Mouse (Mus musculus): ENCODE data around the gene Mrpl9.

The Mrpl9 gene

DNA sequence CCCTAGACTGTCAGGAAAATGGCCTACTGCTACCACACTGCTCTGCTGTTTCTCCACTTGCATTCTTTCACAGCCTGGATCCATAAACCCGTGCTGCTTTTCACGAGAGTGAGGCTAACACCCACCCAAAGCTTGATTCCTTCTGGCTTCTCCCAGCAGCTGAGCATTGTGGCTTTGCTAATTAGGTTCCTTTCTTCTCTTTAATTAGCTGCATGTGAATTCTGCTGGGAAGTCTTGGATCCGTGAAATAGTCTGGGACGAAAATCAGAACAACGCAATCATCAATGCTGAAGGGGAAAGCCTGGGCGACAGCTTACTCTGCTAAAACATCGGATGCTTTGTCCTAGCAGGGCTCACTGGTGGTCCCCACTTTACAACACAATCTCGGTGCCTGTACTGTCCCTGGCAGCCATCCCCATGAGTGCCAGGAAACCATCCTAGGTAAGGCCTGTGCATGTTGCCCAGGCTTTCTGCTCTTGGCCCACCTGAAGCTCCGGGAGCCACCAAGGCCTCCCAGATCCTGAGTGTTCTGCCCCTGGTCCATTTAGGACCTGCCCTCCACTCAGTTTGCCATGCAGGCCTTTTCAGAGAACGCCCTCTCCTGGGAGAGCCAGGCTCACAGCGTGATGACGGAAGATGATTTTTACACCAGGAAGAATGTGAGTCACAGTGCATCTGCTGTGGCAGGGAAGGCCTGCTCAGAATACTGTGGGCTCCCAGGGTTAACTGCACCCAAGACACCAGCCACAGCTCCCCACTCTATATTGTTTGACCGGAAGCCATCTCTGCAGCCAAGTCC lies 22.7 kb downstream of the Mrpl9 start:
- no peak for DNase-seq (ENCODE audit: low spot score)

DNA sequence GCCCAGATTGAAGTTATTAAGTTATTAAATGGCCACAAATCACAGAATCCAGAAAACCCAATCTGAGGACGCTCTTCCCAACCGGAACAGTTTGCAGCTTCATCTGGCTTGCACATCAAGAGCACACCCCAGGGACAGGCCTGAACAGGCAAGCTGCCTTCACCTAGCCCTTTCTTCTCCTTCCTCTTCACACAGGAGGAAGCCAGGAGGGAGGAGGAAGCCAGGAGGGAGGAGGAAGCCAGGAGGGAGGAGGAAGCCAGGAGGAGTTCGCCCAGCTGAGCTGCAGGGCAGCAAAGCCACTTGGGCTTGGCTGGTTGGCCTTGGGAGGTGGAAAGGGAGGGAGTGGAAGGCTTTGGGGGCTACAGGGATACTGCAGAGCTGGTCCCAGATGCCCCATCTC lies 25.8 kb downstream of the Mrpl9 start:
- no peak for DNase-seq (ENCODE audit: low spot score)

- DNase-seq (ENCODE audit: low spot score): no peak
Measured at GRCm38 (mm10) chr3:94472447-94473114, 29.5 kb downstream of the Mrpl9 start.

GRCm38 (mm10) chr3:94473115-94473505 lies 30.0 kb downstream of the Mrpl9 start:
- no peak for DNase-seq (ENCODE audit: low spot score)

DNA sequence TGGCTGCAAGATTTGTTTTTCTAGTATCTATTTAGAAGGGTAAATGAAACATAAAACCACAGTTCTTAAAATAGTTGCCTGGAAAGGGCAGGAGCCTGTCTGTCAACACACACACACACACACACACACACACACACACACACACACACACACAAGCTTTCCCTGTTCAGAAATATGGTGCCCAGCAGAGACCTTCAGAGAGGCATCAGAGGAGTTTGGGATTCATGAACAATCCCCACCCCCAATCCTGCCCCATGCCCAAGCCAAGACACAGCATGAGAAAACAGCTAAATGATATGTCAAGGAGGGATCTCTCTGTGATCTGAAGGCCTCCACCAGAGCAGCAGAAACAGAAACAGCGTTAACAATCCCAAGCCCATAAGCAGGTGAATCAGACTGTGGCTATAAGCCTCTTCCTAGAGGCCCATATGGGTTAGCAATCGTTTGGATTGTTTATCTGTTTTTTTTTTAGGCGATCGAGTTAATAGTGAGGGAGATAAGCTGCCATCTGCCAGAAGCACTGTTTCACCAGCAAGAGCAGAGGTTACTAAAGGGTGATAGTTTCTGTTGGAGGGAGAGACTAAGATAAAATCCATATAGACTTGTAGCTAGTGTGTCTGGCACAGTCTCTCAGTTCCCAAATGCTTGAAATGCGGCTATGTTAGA lies 30.6 kb downstream of the Mrpl9 start:
- DNase-seq (ENCODE audit: low spot score): no peak

DNA sequence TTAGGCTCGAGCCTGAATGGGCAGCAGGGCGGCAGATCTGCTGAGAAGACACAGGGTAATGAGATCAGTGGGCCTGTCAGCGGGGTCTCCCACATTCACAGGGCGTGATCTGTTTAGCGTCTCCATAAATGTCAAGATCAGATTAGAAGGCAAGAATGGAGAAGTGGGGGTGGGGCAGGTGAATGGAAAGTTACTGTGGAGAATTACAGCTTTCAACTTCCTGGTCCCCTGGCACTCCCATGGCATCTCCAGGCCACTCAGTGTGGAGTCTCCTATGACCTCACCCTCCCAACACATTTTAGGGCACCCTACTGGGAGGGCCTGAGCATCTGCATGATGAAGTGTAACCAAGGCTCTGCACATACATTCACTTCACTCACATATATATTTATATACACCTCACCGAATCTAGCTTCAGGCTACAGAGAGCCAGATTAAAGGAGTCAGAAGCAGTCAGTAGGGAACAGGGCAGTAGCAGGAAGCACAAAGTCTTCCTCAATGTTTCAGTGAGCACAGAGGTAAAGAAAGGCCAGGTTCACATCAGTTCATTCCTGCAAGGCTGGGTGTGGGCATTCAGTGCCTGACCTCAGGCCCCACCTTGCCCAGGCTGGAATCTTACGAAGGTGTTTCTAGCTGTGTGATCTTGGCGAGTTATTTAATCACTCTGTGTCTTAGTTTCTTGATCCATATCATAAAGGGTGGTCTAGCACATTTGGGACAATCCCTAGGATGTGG lies 33.4 kb downstream of the Mrpl9 start:
- DNase-seq (ENCODE audit: low spot score): no peak

- no peak for DNase-seq (ENCODE audit: low spot score)
Measured at GRCm38 (mm10) chr3:94477444-94477843, 34.3 kb downstream of the Mrpl9 start.

DNA sequence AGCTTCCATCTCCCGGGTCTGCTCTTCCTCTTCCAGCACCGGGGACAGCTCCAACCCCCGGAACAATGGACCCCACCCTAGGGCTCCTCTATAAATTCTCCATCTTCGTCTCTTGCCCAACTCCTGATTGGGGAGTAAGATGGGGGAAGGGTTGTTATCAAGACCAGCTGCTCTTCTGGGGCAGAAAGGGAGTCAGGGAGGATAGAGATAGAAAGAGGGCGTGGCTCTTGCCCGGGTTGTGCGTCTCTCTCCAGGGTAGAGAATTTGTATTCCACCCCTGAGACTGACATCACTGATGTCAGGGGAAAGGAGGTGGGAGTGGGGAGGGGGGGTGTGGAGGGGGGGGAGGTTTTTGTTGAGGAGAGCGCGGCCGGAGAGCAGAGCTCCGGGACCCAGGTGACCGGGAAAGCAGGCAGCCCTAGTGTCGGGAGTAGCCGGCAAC lies 34.9 kb downstream of the Mrpl9 start, which contains the start of gene Celf3:
Gene Celf3 (plus strand): TSS at position 315 of the 442 bp plus-strand sequence.
- DNase-seq (ENCODE audit: low spot score): no peak

DNA sequence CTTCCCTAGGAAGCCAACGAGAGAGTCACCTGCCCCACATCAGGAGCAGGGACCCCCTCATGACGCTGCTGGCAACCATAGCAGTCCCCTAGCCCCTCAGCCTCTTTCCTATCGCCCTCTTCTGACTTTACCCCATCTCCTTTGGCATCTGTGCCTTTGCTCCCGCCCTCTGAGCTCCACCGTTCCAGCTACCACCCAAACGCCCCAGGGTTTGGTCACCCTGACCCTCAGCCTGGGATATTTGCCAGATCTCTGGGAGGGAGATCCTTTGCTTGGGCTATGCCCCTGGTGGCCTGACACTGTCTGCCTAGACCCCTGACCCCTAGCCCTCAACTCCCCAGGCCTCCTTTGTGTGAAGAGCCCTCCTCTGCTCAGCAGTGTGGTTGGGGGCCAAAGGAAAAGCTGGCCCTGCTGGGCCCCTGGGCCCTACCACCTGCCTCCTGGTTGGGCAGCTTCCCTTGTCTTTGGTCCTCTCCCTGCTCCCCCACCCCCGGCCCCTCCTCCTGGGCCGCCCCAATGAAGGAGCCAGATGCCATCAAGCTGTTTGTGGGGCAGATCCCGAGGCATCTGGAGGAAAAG lies 35.6 kb downstream of the Mrpl9 start:
- DNase-seq (ENCODE audit: low spot score): no peak

DNA sequence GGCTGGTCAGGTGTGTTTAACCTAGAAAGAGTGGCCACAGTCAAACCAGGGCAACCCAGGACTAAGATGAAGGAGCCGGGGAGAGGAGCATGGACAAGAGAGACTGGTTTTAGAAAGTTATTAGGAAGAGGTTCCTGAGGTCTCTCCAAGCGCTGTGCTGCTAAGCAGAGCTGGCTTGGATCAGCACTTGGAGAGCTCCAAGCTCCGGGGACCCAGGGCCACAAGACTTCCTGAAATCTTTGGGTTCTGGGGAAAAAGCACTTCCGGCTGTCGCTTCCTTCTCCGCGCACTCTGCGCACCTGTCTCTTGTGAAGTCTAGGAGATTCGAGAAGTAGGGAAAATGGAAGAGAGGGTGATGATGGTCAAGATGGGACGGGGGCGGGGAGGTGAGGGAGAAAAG lies 36.4 kb downstream of the Mrpl9 start:
- DNase-seq (ENCODE audit: low spot score): no peak

GRCm38 (mm10) chr3:94480291-94480884 lies 37.3 kb downstream of the Mrpl9 start, which contains the start of gene Riiad1:
Gene Riiad1, minus strand, starts transcription at chr3:94480341.
- no peak for DNase-seq (ENCODE audit: low spot score)

- no peak for DNase-seq (ENCODE audit: low spot score)
Measured at GRCm38 (mm10) chr3:94481429-94481828, 38.3 kb downstream of the Mrpl9 start.

GRCm38 (mm10) chr3:94482764-94483385 lies 39.8 kb downstream of the Mrpl9 start:
- no peak for DNase-seq (ENCODE audit: low spot score)

DNA sequence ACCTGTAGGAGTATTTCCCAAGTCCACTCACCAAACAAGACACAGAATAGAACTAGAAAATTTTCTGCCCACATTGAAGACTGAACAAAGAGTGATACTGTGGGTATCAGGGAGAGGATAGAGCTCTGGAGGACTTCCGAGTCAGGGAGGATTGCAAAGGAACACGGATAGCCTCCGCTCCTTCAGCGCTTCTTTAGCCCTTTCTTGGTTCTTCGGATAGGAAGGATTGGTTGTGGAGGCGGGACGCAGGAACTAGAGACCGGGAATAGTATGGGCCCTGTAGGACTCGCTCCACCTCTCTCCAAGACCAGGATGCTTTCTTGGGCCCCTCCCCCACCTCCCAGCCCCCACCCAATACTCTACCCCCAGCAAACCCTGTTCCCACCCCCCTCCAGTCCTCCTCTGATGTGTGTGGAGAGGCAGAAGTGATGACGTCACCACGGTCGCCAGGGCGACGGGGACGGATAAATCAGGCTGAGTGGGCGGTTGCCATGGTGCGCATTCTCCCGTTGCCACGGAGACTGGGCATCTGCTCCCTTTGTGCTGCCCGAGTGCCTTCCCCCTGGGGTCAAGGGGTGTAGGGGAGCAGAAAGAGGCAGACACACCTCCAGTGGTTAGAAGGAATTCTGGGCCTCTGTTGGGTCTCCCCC lies 40.8 kb downstream of the Mrpl9 start:
- DNase-seq (ENCODE audit: low spot score): no peak

DNA sequence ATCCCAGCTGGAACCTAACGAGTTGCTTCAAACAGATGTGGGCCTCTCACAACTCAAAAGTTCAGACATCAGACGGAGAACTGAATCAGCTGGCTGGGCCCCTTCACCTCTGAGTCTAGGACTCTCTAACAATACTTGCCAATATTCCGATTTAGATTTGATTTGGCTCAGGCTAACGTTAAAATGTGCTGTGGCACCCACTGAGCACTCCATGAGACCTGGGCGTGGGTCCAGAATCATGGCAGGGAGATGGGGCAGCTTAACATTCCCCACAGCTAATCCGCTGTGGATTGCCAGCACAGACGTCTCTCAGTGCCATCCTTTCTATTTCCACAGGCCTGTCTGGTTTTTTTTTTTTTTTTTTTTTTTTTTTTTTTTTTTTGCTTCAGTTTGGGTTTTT lies 42.8 kb downstream of the Mrpl9 start:
- DNase-seq (ENCODE audit: low spot score): no peak

- no peak for DNase-seq (ENCODE audit: low spot score)
Measured at GRCm38 (mm10) chr3:94487581-94487980, 44.5 kb downstream of the Mrpl9 start.

DNA sequence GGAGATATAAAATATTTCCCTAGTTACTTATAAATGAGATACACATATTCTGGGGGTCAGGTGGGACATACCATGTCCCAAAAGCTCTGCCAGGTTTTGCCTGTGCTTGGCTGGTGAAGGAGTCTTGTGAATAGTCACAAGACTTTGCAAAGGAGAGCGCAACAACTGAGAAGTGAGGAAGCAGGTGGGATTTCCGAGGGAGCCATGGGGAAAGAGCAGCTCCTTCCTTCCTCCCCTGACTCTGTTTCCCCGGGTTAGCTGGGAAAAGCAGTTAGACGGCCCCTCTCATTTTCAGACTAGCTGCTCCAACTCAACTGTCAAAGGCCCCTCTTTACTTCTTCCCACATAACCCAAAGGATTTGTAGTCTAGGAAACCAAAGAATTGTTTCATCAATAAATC lies 54.0 kb downstream of the Mrpl9 start:
- no peak for DNase-seq (ENCODE audit: low spot score)

Measured in urinary bladder, postnatal 10 days (tissue).